Mouse (Mus musculus) liver, embryonic 16.5 days (tissue): ENCODE results near the gene Tuba1a. TPM values are rescaled to one million over a fixed set of nuclear protein-coding genes. Genes with fewer than 3 reads are reported as not detected.

Experiments used
- ATAC-seq: fragments of 200-750 bp; cut with Nextera tagmentation; 2 replicates; pipeline ENCODE4 v1.8.0; 2017; ENCODE audit warnings: low read depth, mild to moderate bottlenecking, moderate number of reproducible peaks, moderate library complexity
- H3K27ac ChIP-seq: fragments of 300-500 bp; sonication (generic); 2 replicates; pipeline ENCODE4 v1.5.1; 2014; ENCODE audit warnings: mild to moderate bottlenecking, low read length
- H3K27me3 ChIP-seq: fragments of 300-500 bp; sonication (generic); 2 replicates; pipeline ENCODE4 v1.6.1; 2014; ENCODE audit warnings: low read depth, low read length, mixed read lengths; ENCODE audit not compliant: control insufficient read depth, insufficient read depth
- H3K36me3 ChIP-seq: fragments of 300-500 bp; sonication (generic); 2 replicates; pipeline ENCODE4 v1.6.1; 2014; ENCODE audit warnings: mild to moderate bottlenecking; ENCODE audit not compliant: control insufficient read depth, insufficient read depth
- H3K4me1 ChIP-seq: fragments of 300-500 bp; sonication (generic); 2 replicates; pipeline ENCODE4 v1.6.1; 2014; ENCODE audit warnings: low read depth, low read length, mixed read lengths; ENCODE audit not compliant: control insufficient read depth
- H3K4me2 ChIP-seq: fragments of 300-500 bp; sonication (generic); 2 replicates; pipeline ENCODE4 v1.6.1; 2014; ENCODE audit warnings: low read depth, low read length, mixed read lengths
- H3K4me3 ChIP-seq: fragments of 300-500 bp; sonication (generic); 2 replicates; pipeline ENCODE4 v1.5.1; 2014; ENCODE audit warnings: low read depth, mild to moderate bottlenecking, low read length
- H3K9ac ChIP-seq: fragments of 300-500 bp; sonication (generic); 2 replicates; pipeline ENCODE4 v1.6.1; 2014; ENCODE audit warnings: low read depth, low read length
- H3K9me3 ChIP-seq: fragments of 300-500 bp; sonication (generic); replicated peaks from 2 replicates; pipeline ENCODE4 v1.6.1; 2016; ENCODE audit warnings: low read length; ENCODE audit not compliant: control insufficient read depth
- WGBS: fragments of 180-500 bp; shearing (Covaris S2); extraction: QIAGEN DNeasy Blood & Tissue Kit; methylation state at CpG from one replicate; pipeline ENCODE4 v1.1.7; 2014; ENCODE audit not compliant: insufficient replicate concordance; 5-methylcytosine and 5-hydroxymethylcytosine counted together
- polyA plus RNA-seq: library from polyadenylated mRNA; unstranded; fragments of >200 nt; fragmentation: Nextera tagmentation; extraction: Ambion mirVana; gene quantifications from 2 replicates; pipeline ENCODE4 v1.2.1, GENCODE M21; 2015

The Tuba1a gene
- 48.1 and 57.9 TPM in 2 replicates for polyA plus RNA-seq

DNA sequence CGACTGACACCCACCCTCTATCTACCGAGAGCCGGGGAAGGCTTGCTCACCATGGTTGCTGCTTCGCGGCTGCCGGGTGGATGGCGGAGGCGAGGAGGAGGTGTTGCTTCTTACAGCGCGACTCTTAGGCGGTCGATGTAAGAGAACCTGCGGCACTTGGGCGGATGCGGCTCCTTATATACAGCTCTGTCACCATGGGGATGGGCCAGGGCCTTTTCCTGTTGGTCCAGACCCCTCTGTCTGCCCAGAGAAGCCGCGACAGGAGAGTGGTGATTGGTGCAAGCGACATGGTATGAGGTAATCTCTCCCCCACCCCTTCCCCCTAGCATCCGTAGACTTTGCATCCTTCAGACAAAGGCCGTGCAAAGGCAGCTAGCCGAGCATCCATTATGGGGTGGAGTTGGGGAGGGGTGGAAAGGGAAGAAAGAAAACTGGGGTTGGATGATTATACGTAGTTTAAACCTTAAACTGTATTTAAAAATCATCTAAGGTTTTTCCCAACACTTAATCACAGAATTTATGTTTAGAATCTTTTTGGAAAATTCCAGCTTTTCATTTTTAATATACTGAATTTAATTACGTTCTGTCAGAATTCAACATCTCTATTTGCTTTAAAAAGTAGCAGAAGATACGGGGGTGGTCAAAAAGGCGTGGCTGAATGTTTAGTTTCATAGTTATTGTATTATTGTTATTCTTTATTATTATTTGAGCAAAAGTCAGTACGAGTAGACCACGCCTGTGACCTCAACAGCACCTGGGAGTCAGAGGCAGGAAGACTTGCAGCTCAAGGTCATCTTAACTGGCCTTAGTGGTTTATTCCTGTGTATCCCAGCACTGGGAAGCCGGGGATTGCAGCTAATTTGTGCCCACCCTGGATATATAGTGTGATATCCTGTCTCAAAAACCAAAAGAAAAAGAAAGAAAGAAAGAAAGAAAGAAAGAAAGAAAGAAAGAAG, at the start of gene Tuba1a, which contains the start of gene Gm49450:
TSS of gene Tuba1a (minus strand) at position 303 of the 956 bp plus-strand sequence.
TSS of gene Gm49450 (minus strand) at position 151 of the 956 bp plus-strand sequence.
- 9% methylated on average over 28 of the region's 28 CpGs for WGBS
- H3K4me2 ChIP-seq = peak within 1 kb of the TSS; percentile 96
- ATAC-seq = peak; percentile 83
- H3K27me3 ChIP-seq = peaks cover 20% of the 10 kb centered on the region
- H3K36me3 ChIP-seq = no peaks in the 10 kb centered on the region
- peak within 1 kb of the TSS; percentile 80 for H3K9ac ChIP-seq
- H3K9me3 ChIP-seq = no peaks in the 10 kb centered on the region
- H3K27ac ChIP-seq = peak within 1 kb of the TSS; percentile 59
- H3K4me3 ChIP-seq = peak within 1 kb of the TSS; percentile 75
- H3K4me1 ChIP-seq = peaks cover 10% of the 10 kb centered on the region

DNA sequence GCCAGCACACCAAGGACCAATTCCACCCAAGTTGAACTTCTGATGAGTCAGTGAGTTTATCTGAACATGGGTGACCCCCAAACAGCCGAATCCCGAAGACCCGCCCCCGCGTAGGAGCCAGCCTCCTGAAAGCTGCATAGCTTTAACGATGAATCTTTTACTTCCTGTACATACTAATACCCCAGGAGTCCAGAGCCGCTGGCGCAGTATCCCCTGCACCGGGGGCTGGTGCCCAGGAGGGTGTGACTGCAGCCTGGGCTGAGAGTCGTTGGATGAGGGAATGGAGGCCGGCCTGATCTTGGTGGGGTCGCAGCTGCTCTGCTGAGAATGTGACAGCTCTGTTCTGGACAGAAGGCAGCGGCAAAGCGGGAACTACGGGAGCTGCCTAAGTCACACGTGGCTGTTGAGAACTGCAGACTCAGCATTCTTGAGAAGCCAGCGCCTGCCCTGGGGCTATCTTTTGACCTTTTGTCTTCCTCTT, 48.0 kb upstream of the Tuba1a start:
- peaks cover 15% of the 10 kb centered on the region for H3K4me1 ChIP-seq
- H3K4me2 ChIP-seq = peak overlapping the region; percentile 40
- H3K27me3 ChIP-seq = no peaks in the 10 kb centered on the region
- 0 out of 2 replicates have a peak, but pooled peaks have one; percentile 30 for ATAC-seq
- no peak overlapping the region for H3K27ac ChIP-seq
- H3K9ac ChIP-seq = peak overlapping the region; percentile 30; the same call in 1 of the 2 replicates
- peak overlapping the region; percentile 33 for H3K4me3 ChIP-seq
- WGBS = 13% methylated on average over 17 of the region's 17 CpGs
- H3K9me3 ChIP-seq = no peaks in the 10 kb centered on the region
- no peaks in the 10 kb centered on the region for H3K36me3 ChIP-seq

DNA sequence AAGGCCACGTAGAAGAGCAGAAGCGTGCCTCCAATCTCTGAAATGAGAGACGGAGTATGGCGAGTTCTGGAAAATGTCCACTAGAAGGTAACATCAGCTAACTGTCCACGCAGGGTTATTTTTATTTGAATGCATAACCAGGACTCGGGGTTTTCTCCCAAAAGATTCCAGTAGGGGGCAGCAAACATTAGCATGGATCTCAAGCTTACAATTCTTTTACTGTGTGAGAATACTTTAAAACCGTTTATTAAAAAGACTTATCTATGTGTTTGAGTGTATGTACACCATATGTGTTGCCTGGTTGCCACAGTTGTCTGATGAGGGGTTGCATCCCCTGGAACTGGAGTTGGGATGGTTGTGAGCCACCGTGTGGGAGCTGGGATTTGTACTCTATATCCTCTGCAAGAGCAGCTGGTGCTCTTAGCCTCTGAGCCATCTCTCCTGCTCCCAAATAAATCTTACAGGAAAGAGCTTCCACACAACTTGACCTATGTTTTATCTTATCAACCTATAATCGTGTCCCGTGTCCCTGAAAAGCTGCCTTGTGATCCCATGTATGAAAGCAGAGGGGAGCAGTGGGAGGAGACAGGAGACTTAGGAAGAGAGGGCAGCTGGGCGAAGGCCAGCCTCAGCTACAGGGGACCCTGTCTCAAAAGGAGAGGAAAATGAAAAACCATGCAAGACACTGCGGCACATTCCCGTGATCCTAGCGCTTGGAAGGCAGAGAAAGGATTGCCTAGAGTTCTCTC, 47.2 kb upstream of the Tuba1a start:
- no peak overlapping the region for H3K27ac ChIP-seq
- H3K4me1 ChIP-seq = peaks cover 15% of the 10 kb centered on the region
- no peak overlapping the region for H3K4me3 ChIP-seq
- H3K36me3 ChIP-seq = no peaks in the 10 kb centered on the region
- no peak for ATAC-seq
- H3K4me2 ChIP-seq = peak overlapping the region; percentile 40; the same call in 1 of the 2 replicates
- H3K9me3 ChIP-seq = no peaks in the 10 kb centered on the region
- H3K27me3 ChIP-seq = no peaks in the 10 kb centered on the region
- no peak overlapping the region for H3K9ac ChIP-seq
- WGBS = 36% methylated on average over 14 of the region's 14 CpGs

DNA sequence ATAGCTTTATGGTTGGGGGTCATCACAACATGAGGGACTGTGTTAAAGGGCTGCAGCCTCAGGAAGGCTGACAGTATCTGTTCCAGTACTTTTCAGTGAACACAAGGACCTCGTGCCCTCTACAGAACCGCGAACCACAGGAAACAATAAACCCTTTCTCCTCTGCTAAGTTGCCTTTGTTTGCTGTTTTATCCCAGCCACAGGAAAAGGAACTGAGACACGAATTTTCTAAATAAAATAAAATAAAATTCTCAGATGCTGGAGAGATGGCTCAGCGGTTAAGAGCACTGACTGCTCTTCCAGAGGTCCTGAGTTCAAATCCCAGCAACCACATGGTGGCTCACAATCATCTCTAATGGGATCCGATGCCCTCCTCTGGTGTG, 45.3 kb upstream of the Tuba1a start:
- H3K9ac ChIP-seq = no peak overlapping the region
- H3K4me2 ChIP-seq = no peak overlapping the region
- no peaks in the 10 kb centered on the region for H3K27me3 ChIP-seq
- no peak for ATAC-seq
- H3K9me3 ChIP-seq = no peaks in the 10 kb centered on the region
- WGBS = 27% methylated on average over 6 of the region's 6 CpGs
- H3K27ac ChIP-seq = no peak overlapping the region
- no peak overlapping the region for H3K4me3 ChIP-seq
- peaks cover 15% of the 10 kb centered on the region for H3K4me1 ChIP-seq
- H3K36me3 ChIP-seq = no peaks in the 10 kb centered on the region

DNA sequence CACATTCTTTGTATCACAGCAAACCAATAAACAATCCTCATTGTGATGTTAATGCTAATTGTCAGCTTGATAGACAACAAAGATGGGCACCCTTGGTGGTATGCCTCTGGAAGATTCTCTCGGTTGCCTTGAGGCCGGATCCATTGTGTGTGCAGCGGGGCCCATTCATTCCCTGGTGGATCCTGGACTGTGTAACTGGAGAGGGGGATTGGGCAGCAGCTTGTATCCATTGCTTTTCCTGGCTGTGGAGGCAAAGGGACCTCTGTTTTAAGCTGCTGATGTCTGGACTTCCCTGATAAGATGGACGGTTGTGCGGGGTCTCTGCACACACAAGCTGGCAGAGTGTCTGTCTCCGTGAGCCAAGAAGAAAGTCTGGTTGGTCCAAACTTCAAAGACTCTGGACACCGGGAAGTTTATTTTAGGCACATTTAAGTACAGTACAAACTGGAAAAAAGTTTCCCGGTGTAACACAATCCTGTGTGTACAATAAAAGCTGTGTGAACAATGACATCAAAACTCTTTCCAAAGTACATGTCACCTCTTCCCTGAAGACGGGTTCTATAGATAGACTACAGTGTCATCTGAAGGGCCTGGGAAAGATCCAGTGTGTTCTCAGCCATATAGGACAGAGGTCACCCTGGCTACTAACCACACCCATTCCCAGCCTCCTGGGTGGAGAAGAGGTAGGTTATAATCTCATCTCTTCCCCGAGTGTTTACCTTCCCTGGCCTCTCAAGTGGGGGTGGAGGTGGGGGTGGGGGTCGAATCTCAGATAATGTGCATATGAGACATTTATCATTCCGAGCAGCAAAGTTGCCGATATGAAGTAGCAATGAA, 44.7 kb upstream of the Tuba1a start:
- Histone ChIP-seq H3K27ac (0 out of 2 replicates have a peak overlapping the region, but pooled peaks have one; percentile 9), H3K27me3 (no peaks in the 10 kb centered on the region), H3K9ac (no peak overlapping the region), H3K4me3 (no peak overlapping the region), H3K4me1 (peaks cover 20% of the 10 kb centered on the region), H3K4me2 (no peak overlapping the region), H3K36me3 (no peaks in the 10 kb centered on the region), H3K9me3 (no peaks in the 10 kb centered on the region)
- WGBS = 30% methylated on average over 13 of the region's 13 CpGs
- peak; percentile 45 for ATAC-seq

DNA sequence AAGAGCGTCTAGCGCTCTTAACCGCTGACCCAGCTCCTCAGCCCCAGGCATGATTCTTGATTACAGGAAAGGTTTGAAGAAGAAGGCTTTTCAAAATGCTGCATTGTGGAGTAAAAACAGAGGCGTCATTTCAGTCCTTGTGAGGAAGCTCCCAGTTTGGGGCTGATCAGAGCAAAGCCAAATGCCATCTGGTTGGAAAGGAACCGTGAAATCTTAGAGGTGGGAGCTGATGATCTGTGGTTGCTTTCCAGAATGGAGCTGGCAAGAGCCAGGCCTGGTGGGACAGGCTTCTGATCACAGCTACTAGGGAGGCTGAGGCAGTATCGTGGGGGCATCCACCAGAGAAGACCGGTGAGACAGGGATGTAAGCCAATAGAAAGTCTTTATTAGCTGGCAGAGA, 43.3 kb upstream of the Tuba1a start:
- Histone ChIP-seq H3K4me3 (no peak overlapping the region), H3K36me3 (no peaks in the 10 kb centered on the region), H3K27me3 (no peaks in the 10 kb centered on the region), H3K4me1 (peaks cover 26% of the 10 kb centered on the region), H3K4me2 (no peak overlapping the region), H3K27ac (no peak overlapping the region), H3K9me3 (no peaks in the 10 kb centered on the region), H3K9ac (no peak overlapping the region)
- no peak for ATAC-seq
- 73% methylated on average over 7 of the region's 7 CpGs for WGBS

DNA sequence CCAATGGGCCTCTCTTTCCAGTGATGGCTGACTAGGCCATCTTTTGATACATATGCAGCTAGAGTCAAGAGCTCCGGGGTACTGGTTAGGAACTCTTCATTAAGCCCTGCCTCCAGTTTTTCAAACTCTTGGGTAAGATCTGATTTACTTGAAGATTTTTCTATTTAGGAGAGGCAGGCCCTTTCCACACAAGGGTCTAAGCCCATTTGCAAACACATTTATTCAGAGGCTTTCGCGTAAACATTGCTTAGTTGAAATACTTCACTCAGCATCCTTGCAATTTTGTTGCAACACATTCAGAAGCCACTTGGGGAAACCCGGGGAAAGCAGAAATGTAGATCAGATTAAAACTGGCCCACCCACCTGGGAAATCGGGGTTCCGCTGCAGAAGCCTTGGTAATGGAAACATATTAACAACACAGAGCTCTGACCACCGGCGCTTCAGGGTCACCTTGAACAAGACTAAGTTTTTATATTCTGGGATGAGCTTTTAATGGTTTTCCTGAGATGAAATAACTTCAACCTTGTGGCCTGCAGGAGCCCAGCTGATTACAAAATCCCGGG, 41.5 kb upstream of the Tuba1a start:
- no peaks in the 10 kb centered on the region for H3K9me3 ChIP-seq
- no peaks in the 10 kb centered on the region for H3K27me3 ChIP-seq
- H3K4me1 ChIP-seq = peaks cover 22% of the 10 kb centered on the region
- H3K9ac ChIP-seq = no peak overlapping the region
- H3K4me3 ChIP-seq = no peak overlapping the region
- 77% methylated on average over 9 of the region's 9 CpGs for WGBS
- ATAC-seq = no peak
- no peak overlapping the region for H3K27ac ChIP-seq
- no peak overlapping the region for H3K4me2 ChIP-seq
- H3K36me3 ChIP-seq = no peaks in the 10 kb centered on the region

DNA sequence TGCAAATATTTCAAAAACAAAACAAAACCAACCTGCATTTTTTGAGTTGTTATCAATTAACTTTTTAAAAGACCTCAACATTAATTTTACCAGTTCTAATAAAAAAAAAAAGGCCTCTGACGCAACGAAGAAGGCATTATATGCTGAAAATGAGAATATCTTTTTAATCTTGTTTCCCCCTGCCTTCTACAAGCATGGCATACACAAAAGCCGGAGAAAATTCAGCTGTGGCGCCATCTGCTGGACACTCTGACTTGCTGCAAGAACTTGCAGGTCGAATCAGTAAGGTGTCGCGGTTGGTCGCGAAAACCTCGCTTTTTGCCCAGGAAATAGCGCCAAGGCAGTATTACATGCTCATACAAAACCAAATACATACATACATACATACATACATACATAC, 40.4 kb upstream of the Tuba1a start:
- no peak overlapping the region; the same call in 1 of the 2 replicates for H3K9ac ChIP-seq
- H3K27ac ChIP-seq = no peak overlapping the region; the same call in 1 of the 2 replicates
- H3K4me1 ChIP-seq = peaks cover 22% of the 10 kb centered on the region
- H3K4me2 ChIP-seq = peak overlapping the region; percentile 73; the same call in 1 of the 2 replicates
- H3K27me3 ChIP-seq = no peaks in the 10 kb centered on the region
- H3K4me3 ChIP-seq = no peak overlapping the region
- no peaks in the 10 kb centered on the region for H3K9me3 ChIP-seq
- H3K36me3 ChIP-seq = no peaks in the 10 kb centered on the region
- WGBS = 2% methylated on average over 11 of the region's 11 CpGs
- no peak for ATAC-seq
